Mouse (Mus musculus): ENCODE results near the gene Bfar.
"Not testable (repeated sequence)": the region's sequence is repeated elsewhere in the genome, so short reads cannot be mapped to it uniquely, and the experiment has no call there.

The Bfar gene

GRCm38 (mm10) chr16:13722937-13723336, 51.3 kb downstream of the Bfar start:
- DNase-seq = no peak

GRCm38 (mm10) chr16:13727811-13728335, 56.2 kb downstream of the Bfar start:
- no peak for DNase-seq

DNA sequence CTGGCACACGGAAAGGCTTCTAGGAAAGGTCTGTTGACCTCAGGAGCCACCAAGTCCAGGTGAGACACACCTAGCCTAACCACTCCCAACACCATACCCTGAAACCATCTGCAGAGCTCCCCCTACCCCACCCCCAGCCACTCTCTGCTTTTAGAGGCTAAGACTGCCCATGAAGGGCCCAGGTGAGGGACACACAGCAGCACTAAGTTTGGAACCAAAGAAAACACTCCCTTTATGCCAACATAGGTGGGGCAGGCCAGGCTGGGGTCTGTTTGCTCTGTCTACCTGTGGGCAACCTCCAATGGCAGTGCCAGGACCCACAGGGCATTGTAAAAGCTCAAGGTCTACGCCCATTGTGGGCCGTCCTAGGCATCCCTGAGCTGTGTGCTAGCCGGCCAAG, 57.8 kb downstream of the Bfar start:
- DNase-seq = no peak

DNA sequence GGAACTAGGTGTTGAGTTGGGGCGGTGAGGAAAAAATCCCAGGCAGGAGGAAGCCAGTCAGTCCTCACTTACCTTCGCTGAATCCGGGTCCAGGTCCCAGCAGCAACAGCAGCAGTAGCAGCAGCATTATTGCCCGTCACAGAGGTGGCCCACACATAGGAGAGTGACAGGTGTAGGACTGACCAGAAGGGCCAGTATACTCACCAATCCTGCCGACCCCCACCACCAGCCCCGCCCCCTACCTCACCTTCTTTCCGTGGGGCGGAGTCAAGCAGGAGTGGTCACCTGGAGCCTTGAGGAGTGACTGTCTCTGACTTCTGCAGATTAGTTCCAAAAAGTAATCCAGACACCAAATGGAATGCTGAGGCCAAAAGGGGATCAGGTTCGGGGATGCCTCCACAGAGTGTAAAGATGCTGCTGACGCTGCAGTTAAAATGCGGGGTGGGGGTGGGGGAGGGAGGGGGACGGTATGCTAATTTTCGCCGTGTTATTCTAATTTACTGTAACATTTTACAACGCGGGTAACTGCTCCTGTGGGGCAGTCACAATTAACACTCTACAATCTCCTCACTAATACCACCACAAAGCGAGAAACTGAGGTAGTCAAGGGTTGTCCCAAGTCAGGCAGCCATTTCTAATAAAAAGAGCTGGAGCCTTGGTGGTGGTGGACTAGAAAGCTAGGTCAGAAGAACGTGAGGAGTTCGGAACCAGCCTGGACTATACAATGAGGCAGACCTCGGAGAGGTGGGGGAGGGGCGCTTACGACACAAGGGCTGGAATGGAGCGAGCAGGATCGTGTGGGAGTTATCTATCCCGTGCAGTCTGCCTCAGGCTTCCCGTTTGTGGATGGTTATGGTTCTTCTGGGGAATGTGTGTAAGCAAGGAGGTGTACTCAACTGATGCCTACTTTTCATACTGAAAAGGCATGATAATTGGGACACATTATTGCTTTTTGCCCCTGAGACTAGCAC, 58.9 kb downstream of the Bfar start, which contains the start of gene Pla2g10:
TSS of gene Pla2g10 (minus strand) at position 699 of the 971 bp plus-strand sequence.
- DNase-seq = no peak

DNA sequence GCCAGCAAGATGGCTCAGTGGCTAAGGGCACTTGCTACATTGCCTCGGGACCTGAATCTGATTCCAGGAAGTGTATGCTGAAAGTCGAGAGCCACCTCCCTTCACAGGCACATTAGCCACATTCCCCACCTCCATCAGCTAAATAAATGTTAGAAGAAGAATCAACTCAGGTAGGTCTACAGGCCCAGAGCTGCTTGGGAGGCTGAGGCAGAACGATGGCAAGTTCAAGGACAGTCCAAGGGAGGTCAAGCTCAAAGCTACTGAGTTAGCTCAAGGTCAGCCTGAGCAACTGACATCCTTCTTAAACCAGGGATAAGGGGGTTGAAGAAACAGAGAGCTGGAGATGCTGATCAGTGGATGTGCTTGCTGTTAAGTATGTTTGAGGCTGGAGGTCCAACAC, 61.1 kb downstream of the Bfar start:
- no peak for DNase-seq

- peak; percentile 84 for DNase-seq
These were observed 62.0 kb downstream of the Bfar start for GRCm38 (mm10) chr16:13733518-13734137.

- DNase-seq = no peak
These were observed 64.3 kb downstream of the Bfar start for GRCm38 (mm10) chr16:13735977-13736376.

DNA sequence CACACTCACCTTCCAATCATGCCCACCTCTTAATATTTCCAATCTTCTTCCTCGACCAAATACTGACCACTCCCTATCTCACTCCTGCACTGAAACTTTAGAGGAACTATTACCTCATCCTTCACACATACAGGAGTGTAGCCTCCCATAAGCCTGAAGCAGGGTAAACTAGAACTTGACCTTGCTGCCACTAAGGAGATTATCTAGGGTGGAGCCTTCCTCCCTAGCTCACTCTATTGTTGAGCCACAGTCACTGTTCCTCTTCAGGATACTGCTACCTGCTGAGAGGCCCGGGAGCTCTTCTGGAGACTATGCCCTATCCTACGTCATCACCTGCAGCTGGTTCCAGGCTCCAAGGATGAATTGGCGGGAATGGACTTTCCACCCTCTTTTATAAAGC, 67.4 kb downstream of the Bfar start:
- DNase-seq = not testable (repeated sequence)

GRCm38 (mm10) chr16:13740844-13741243, 69.2 kb downstream of the Bfar start:
- no peak for DNase-seq

DNA sequence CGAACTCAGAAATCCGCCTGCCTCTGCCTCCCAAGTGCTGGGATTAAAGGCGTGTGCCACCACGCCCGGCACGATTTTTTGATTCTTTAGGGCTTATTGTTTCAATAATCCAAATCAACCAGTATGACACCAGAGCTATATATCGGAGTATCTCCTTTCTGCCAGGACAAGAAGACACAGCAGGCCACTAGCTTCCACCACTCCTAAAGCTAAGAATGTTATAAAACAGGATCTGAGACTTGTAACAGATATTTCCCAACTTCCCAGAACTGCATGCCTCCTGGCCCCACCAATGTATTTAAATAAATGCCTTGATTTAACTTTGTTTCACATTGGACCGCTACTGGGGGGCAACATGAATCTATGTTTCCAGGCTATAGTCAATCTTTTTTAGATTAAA, 76.0 kb downstream of the Bfar start:
- DNase-seq = no peak

GRCm38 (mm10) chr16:13748124-13748523, 76.5 kb downstream of the Bfar start:
- no peak for DNase-seq

- not testable (repeated sequence) for DNase-seq
These were observed 77.2 kb downstream of the Bfar start for GRCm38 (mm10) chr16:13748813-13749212.

- DNase-seq = no peak
These were observed 77.6 kb downstream of the Bfar start for GRCm38 (mm10) chr16:13749306-13749705.

- DNase-seq = no peak
These were observed 78.3 kb downstream of the Bfar start for GRCm38 (mm10) chr16:13749981-13750380.

DNA sequence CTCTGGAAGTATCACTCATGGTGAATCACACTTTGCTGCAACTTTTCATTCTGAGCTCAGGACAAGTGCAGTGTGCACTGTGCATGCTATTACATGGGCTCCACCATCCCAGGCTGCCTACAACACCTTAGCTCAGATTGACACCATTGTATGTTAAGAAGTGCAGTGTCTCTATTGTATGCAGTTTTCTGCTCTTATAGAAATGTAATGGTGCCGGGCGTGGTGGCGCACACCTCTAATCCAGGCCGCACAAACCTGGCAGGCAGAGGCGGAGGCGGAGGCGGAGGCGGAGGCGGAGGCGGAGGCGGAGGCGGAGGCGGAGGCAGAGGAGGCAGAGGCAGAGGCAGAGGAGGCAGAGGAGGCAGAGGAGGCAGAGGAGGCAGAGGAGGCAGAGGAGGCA, 79.0 kb downstream of the Bfar start:
- DNase-seq = no peak

Measured in kidney, adult 18-20 months (tissue).